ENCODE assay signal across 25 mouse cellular contexts in genomic region chr1:132282177-132282536, GRCm38 (mm10). TPM values are rescaled to one million over a fixed set of nuclear protein-coding genes. Genes with fewer than 3 reads are reported as not detected.
DNase-seq lines count a peak whose midpoint lies in the region; ATAC-seq lines count a peak whose summit lies in the region.
"Had no signal": no experiment of that assay in that cellular context is flagged by ENCODE, and none has a peak within 500 bp of the region (broad histone marks: within the 10 kb centered on the region; RNA-seq: fewer than 3 reads in every experiment).

No protein-coding gene starts in this region.

- H3K4me2 ChIP-seq in neural tube, embryonic 11.5 days (ENCODE audit: low read depth), result no peak overlapping the region
- no peak overlapping the region for H3K4me2 ChIP-seq in hindbrain, embryonic 12.5 days (replicated peaks)
- peak overlapping the region; percentile 25; the same call in 1 of the 2 replicates for H3K4me2 ChIP-seq in midbrain, embryonic 13.5 days (replicated peaks)
- H3K4me2 ChIP-seq in liver, embryonic 11.5 days, result no peak overlapping the region
- H3K4me2 ChIP-seq: heart, embryonic 15.5 days; limb, embryonic 15.5 days had no signal

- no peak for DNase-seq in neural tube, embryonic 11.5 days (ENCODE audit: low spot score)
- no peak for DNase-seq in neural tube, embryonic 10.5 days (ENCODE audit: extremely low spot score, low spot score)
- no peak for DNase-seq in liver, embryonic 11.5 days (ENCODE audit: low spot score)
- no peak for DNase-seq in ovary, postnatal 14 days (ENCODE audit: low spot score)
- DNase-seq in embryo, embryonic 10 days (ENCODE audit: low spot score), result no peak
- DNase-seq: B cell, adult 2 months; cerebellum, adult 2 months; embryo, embryonic 11 days; gastrocnemius, postnatal 14 days; heart, adult 2 months; kidney, adult 8-10 months; kidney, postnatal 4 days; layer of hippocampus, postnatal 36 days; liver, postnatal 0 days; lung, postnatal 14 days; thymus, postnatal 14 days had no signal

- no peaks in the 10 kb centered on the region for H3K27me3 ChIP-seq in neural tube, embryonic 11.5 days (ENCODE audit: control insufficient read depth, insufficient read depth, low read length)
- H3K27me3 ChIP-seq in hindbrain, embryonic 12.5 days, result peaks cover 7% of the 10 kb centered on the region; the same call in 1 of the 2 replicates
- peaks cover 9% of the 10 kb centered on the region for H3K27me3 ChIP-seq in midbrain, embryonic 13.5 days
- no peaks in the 10 kb centered on the region; the same call in 1 of the 2 replicates for H3K27me3 ChIP-seq in liver, embryonic 11.5 days (replicated peaks; ENCODE audit: control insufficient read depth, insufficient read depth, low read length)
- H3K27me3 ChIP-seq: limb, embryonic 15.5 days had no signal

- no peaks in the 10 kb centered on the region for H3K36me3 ChIP-seq in neural tube, embryonic 11.5 days (ENCODE audit: control insufficient read depth, insufficient read depth, low read length)
- H3K36me3 ChIP-seq in hindbrain, embryonic 12.5 days, result no peaks in the 10 kb centered on the region
- H3K36me3 ChIP-seq in midbrain, embryonic 13.5 days, result no peaks in the 10 kb centered on the region
- no peaks in the 10 kb centered on the region for H3K36me3 ChIP-seq in liver, embryonic 11.5 days (ENCODE audit: control insufficient read depth, insufficient read depth, low read length)
- H3K36me3 ChIP-seq: heart, embryonic 15.5 days; limb, embryonic 15.5 days had no signal

- H3K9ac ChIP-seq in neural tube, embryonic 11.5 days (ENCODE audit: low read length), result no peak overlapping the region
- no peak overlapping the region for H3K9ac ChIP-seq in hindbrain, embryonic 12.5 days
- no peak overlapping the region for H3K9ac ChIP-seq in midbrain, embryonic 13.5 days (replicated peaks)
- H3K9ac ChIP-seq in liver, embryonic 11.5 days (ENCODE audit: low read depth, low read length), result no peak overlapping the region
- H3K9ac ChIP-seq: heart, embryonic 15.5 days; limb, embryonic 15.5 days; liver, postnatal 0 days had no signal

- peak; percentile 31; the same call in 1 of the 2 replicates for ATAC-seq in neural tube, embryonic 11.5 days (ENCODE audit: insufficient read depth, low FRiP score, low TSS enrichment)
- peak; percentile 14; the same call in 1 of the 2 replicates for ATAC-seq in hindbrain, embryonic 12.5 days (ENCODE audit: low FRiP score)
- ATAC-seq in midbrain, embryonic 13.5 days, result peak; percentile 53
- no peak for ATAC-seq in liver, embryonic 11.5 days (replicated peaks; ENCODE audit: low FRiP score)
- ATAC-seq in megakaryocyte, adult 5-6 weeks (ENCODE audit: poor library complexity, severe bottlenecking), result no peak
- ATAC-seq: liver, postnatal 0 days had no signal

- 78% methylated on average over 2 of the region's 2 CpGs for WGBS in neural tube, embryonic 11.5 days
- 81% methylated on average over 2 of the region's 2 CpGs for WGBS in hindbrain, embryonic 12.5 days
- WGBS in midbrain, embryonic 13.5 days, result 74% methylated on average over 2 of the region's 2 CpGs
- WGBS in liver, embryonic 11.5 days, result 83% methylated on average over 2 of the region's 2 CpGs

- no peak overlapping the region for H3K4me3 ChIP-seq in neural tube, embryonic 11.5 days (ENCODE audit: low read depth, low read length)
- H3K4me3 ChIP-seq in hindbrain, embryonic 12.5 days, result no peak overlapping the region
- no peak overlapping the region for H3K4me3 ChIP-seq in midbrain, embryonic 13.5 days (replicated peaks)
- no peak overlapping the region for H3K4me3 ChIP-seq in liver, embryonic 11.5 days (ENCODE audit: low read depth, low read length)
- H3K4me3 ChIP-seq: heart, adult 2 months; heart, embryonic 15.5 days; limb, embryonic 15.5 days had no signal

- peak overlapping the region; percentile 45 for H3K27ac ChIP-seq in neural tube, embryonic 11.5 days (ENCODE audit: low read depth, low read length)
- H3K27ac ChIP-seq in hindbrain, embryonic 12.5 days, result peak overlapping the region; percentile 81
- H3K27ac ChIP-seq in midbrain, embryonic 13.5 days, result peak overlapping the region; percentile 86
- no peak overlapping the region for H3K27ac ChIP-seq in liver, embryonic 11.5 days (ENCODE audit: low read depth, low read length)
- H3K27ac ChIP-seq: heart, adult 2 months; heart, embryonic 15.5 days; limb, embryonic 15.5 days had no signal

- H3K4me1 ChIP-seq in neural tube, embryonic 11.5 days (ENCODE audit: control insufficient read depth, insufficient read depth, low read length), result peaks cover 7% of the 10 kb centered on the region
- peaks cover 34% of the 10 kb centered on the region for H3K4me1 ChIP-seq in hindbrain, embryonic 12.5 days
- peaks cover 32% of the 10 kb centered on the region for H3K4me1 ChIP-seq in midbrain, embryonic 13.5 days (replicated peaks)
- no peaks in the 10 kb centered on the region for H3K4me1 ChIP-seq in liver, embryonic 11.5 days (replicated peaks; ENCODE audit: control insufficient read depth, insufficient read depth, low read length)
- H3K4me1 ChIP-seq: heart, embryonic 15.5 days had no signal

- H3K9me3 ChIP-seq in neural tube, embryonic 11.5 days (ENCODE audit: control insufficient read depth, low read length), result no peaks in the 10 kb centered on the region
- H3K9me3 ChIP-seq in hindbrain, embryonic 12.5 days (replicated peaks), result no peaks in the 10 kb centered on the region
- no peaks in the 10 kb centered on the region for H3K9me3 ChIP-seq in midbrain, embryonic 13.5 days
- H3K9me3 ChIP-seq in liver, embryonic 11.5 days (ENCODE audit: control insufficient read depth, low read length), result no peaks in the 10 kb centered on the region
- H3K9me3 ChIP-seq: heart, embryonic 15.5 days; limb, embryonic 15.5 days had no signal

RNA-seq across cellular contexts. Expression of gene Klhdc8a, which starts 16.3 kb away (rescaled TPM):
- polyA plus RNA-seq in neural tube, embryonic 11.5 days (2014; fragmentation: Nextera tagmentation; extraction: Ambion mirVana), result 1.3 and 2.5 TPM in 2 replicates
- polyA plus RNA-seq in hindbrain, embryonic 12.5 days (2016; fragmentation: Nextera tagmentation; extraction: Ambion mirVana), result 5.1 and 5.3 TPM in 2 replicates
- polyA plus RNA-seq in midbrain, embryonic 13.5 days (2015; fragmentation: Nextera tagmentation; extraction: Ambion mirVana), result 6.3 and 6.7 TPM in 2 replicates
- polyA plus RNA-seq in liver, embryonic 11.5 days (2014; fragmentation: Nextera tagmentation; extraction: Ambion mirVana), result 0.05 TPM in 1 of 2 replicates, not detected in the other
- total RNA-seq in megakaryocyte, adult 5-6 weeks (2015), result not detected in 2 replicates
- total RNA-seq in megakaryocyte, adult 5-6 weeks (2017), result not detected in 2 replicates

RNA-seq across cellular contexts. Expression of gene Nuak2, which starts 33.8 kb away (rescaled TPM):
- 24.4 and 25.4 TPM in 2 replicates for polyA plus RNA-seq in neural tube, embryonic 11.5 days (2014; fragmentation: Nextera tagmentation; extraction: Ambion mirVana)
- 29.7 and 30.0 TPM in 2 replicates for polyA plus RNA-seq in hindbrain, embryonic 12.5 days (2016; fragmentation: Nextera tagmentation; extraction: Ambion mirVana)
- 53.5 and 56.3 TPM in 2 replicates for polyA plus RNA-seq in midbrain, embryonic 13.5 days (2015; fragmentation: Nextera tagmentation; extraction: Ambion mirVana)
- 1.2 and 2.0 TPM in 2 replicates for polyA plus RNA-seq in liver, embryonic 11.5 days (2014; fragmentation: Nextera tagmentation; extraction: Ambion mirVana)
- total RNA-seq in megakaryocyte, adult 5-6 weeks (2015), result 23.9 and 24.2 TPM in 2 replicates
- 14.3 and 16.7 TPM in 2 replicates for total RNA-seq in megakaryocyte, adult 5-6 weeks (2017)

RNA-seq across cellular contexts. Expression of gene Gm10188, which starts 52.6 kb away (rescaled TPM):
- not detected in 2 replicates for polyA plus RNA-seq in neural tube, embryonic 11.5 days (2014; fragmentation: Nextera tagmentation; extraction: Ambion mirVana)
- 0.49 TPM in 1 of 2 replicates, not detected in the other for polyA plus RNA-seq in hindbrain, embryonic 12.5 days (2016; fragmentation: Nextera tagmentation; extraction: Ambion mirVana)
- polyA plus RNA-seq in midbrain, embryonic 13.5 days (2015; fragmentation: Nextera tagmentation; extraction: Ambion mirVana), result 0.58 and 1.1 TPM in 2 replicates
- polyA plus RNA-seq in liver, embryonic 11.5 days (2014; fragmentation: Nextera tagmentation; extraction: Ambion mirVana), result not detected in 2 replicates
- not detected in 2 replicates for total RNA-seq in megakaryocyte, adult 5-6 weeks (2015)
- total RNA-seq in megakaryocyte, adult 5-6 weeks (2017), result not detected in 2 replicates
- total RNA-seq: adrenal gland, postnatal 36 days; gastrocnemius, postnatal 14 days; heart, adult 2 months; layer of hippocampus, postnatal 36 days; left cerebral cortex, postnatal 25 days had no signal
- polyA plus RNA-seq: cerebellum, adult 2 months; heart, adult 2 months; heart, embryonic 15.5 days; limb, embryonic 15.5 days; liver, postnatal 0 days; spleen, adult 2 months; stomach, embryonic 16.5 days had no signal

Comparison
In these comparisons a context has a peak if more than half of its experiments do, and no peak if none do; other contexts are left out.
1. ATAC-seq: peak in neural tube, embryonic 11.5 days (single experiment), hindbrain, embryonic 12.5 days (single experiment) and midbrain, embryonic 13.5 days (single experiment); none in liver, embryonic 11.5 days (single experiment) and megakaryocyte, adult 5-6 weeks (single experiment).